ENCODE assay signal across 32 mouse cellular contexts in genomic region chr9:47776941-47777919, GRCm38 (mm10).
DNase-seq lines count a peak whose midpoint lies in the region; TF ChIP-seq lines count a peak whose summit lies in the region.
"Had no signal": no experiment of that assay in that cellular context is flagged by ENCODE, and none has a peak within 500 bp of the region (broad histone marks: within the 10 kb centered on the region; RNA-seq: fewer than 3 reads in every experiment).

No protein-coding gene starts in this region.

- H3K27ac ChIP-seq in layer of hippocampus, adult 2 months: peak overlapping the region; percentile 70; the same call in 1 of the 2 replicates
- H3K27ac ChIP-seq in macrophage: peak overlapping the region; percentile 75
- no peak overlapping the region for H3K27ac ChIP-seq in gastrocnemius, adult 2 months
- H3K27ac ChIP-seq: forebrain, embryonic 12.5 days; heart, adult 2 months; heart, embryonic 13.5 days; hindbrain, postnatal 0 days; intestine, embryonic 15.5 days; liver, embryonic 14.5 days; neural tube, embryonic 12.5 days had no signal

- H3K79me2 ChIP-seq in macrophage (ENCODE audit: inconsistent target): no peaks in the 10 kb centered on the region

- WGBS in macrophage (ENCODE audit: missing documents): 51% methylated on average over 9 of the region's 9 CpGs

- no peak for TF ChIP-seq CTCF in layer of hippocampus, adult 2 months (conservative IDR thresholded peaks at IDR 0.05)
- TF ChIP-seq CTCF in gastrocnemius, adult 2 months (IDR thresholded peaks at IDR 0.05): no peak

- no peak for DNase-seq in layer of hippocampus, adult 2 months (ENCODE audit: low spot score in 2 of 2)
- no peak for DNase-seq in layer of hippocampus, postnatal 10 days (ENCODE audit: low spot score in 2 of 2)
- DNase-seq in A20 (ENCODE audit: low read depth, low spot score) (peak; percentile 19), MEL-GATA-1-ER (ENCODE audit: extremely low read depth, low read depth) (peak; percentile 65)
- DNase-seq in embryo, embryonic 11 days: no peak
- no peak for DNase-seq in gastrocnemius, adult 2 months
- DNase-seq: adrenal gland, adult 8-10 months; B cell, adult 2 months; cerebellum, adult 11 months; cerebellum, adult 9-10 months; forebrain, postnatal 0 days; gastrocnemius, postnatal 14 days; heart, adult 2 months; heart, postnatal 10 days; kidney, adult 2 months; kidney, postnatal 4 days; liver; lung, adult 2 months; lung, postnatal 14 days; retina, postnatal 1 day; right cerebral cortex, postnatal 25 days; spleen, adult 18-20 months; thymus, postnatal 14 days had no signal

- H3K36me3 ChIP-seq in macrophage (ENCODE audit: inconsistent target): no peaks in the 10 kb centered on the region
- H3K36me3 ChIP-seq: forebrain, embryonic 12.5 days; heart, embryonic 13.5 days; intestine, embryonic 15.5 days; neural tube, embryonic 12.5 days had no signal

- H3K4me3 ChIP-seq in layer of hippocampus, adult 2 months: no peak overlapping the region
- H3K4me3 ChIP-seq in macrophage (ENCODE audit: inconsistent target): no peak overlapping the region
- no peak overlapping the region for H3K4me3 ChIP-seq in gastrocnemius, adult 2 months
- H3K4me3 ChIP-seq: erythroblast, embryonic 14.5 days; forebrain, embryonic 12.5 days; heart, adult 2 months; heart, embryonic 13.5 days; intestine, embryonic 15.5 days; myocyte; neural tube, embryonic 12.5 days had no signal

- intact Hi-C loops in gastrocnemius, adult 2 months (cut with DNase I): no loop called here

Comparison
In these comparisons a context has a peak if more than half of its experiments do, and no peak if none do; other contexts are left out.
1. DNase-seq: peak in A20 (single experiment) and MEL-GATA-1-ER (single experiment); none in layer of hippocampus, adult 2 months (0 of 2), layer of hippocampus, postnatal 10 days (0 of 2), embryo, embryonic 11 days (single experiment) and gastrocnemius, adult 2 months (single experiment).